Mouse (Mus musculus) skeletal muscle tissue, adult 2 months (tissue): ENCODE results near the gene Igf1.

Source experiments
- DNase-seq: peaks from one replicate; pipeline ENCODE4 v3.0.0-alpha.2; 2012; ENCODE audit warnings: low read depth, low spot score

Igf1 gene

GRCm38 (mm10) chr10:87897331-87897730 is 39.3 kb downstream of the Igf1 start:
- no peak for DNase-seq

- DNase-seq, result no peak
These were observed 40.8 kb downstream of the Igf1 start for GRCm38 (mm10) chr10:87898826-87899225.

- peak; percentile 87 for DNase-seq
These were observed 43.9 kb downstream of the Igf1 start for GRCm38 (mm10) chr10:87901916-87902315.

GRCm38 (mm10) chr10:87904324-87904723 is 46.3 kb downstream of the Igf1 start:
- no peak for DNase-seq

GRCm38 (mm10) chr10:87905087-87905486 is 47.0 kb downstream of the Igf1 start:
- DNase-seq, result no peak

- no peak for DNase-seq
These were observed 48.1 kb downstream of the Igf1 start for GRCm38 (mm10) chr10:87906121-87906520.

GRCm38 (mm10) chr10:87906757-87907307 is 48.8 kb downstream of the Igf1 start:
- DNase-seq, result no peak

- no peak for DNase-seq
These were observed 55.8 kb downstream of the Igf1 start for GRCm38 (mm10) chr10:87913852-87914251.

GRCm38 (mm10) chr10:87914932-87915331 is 56.9 kb downstream of the Igf1 start:
- no peak for DNase-seq

- DNase-seq, result no peak
These were observed 57.7 kb downstream of the Igf1 start for GRCm38 (mm10) chr10:87915782-87916181.

- no peak for DNase-seq
These were observed 64.2 kb downstream of the Igf1 start for GRCm38 (mm10) chr10:87922263-87922662.

- DNase-seq, result no peak
These were observed 68.5 kb downstream of the Igf1 start for GRCm38 (mm10) chr10:87926564-87926963.

GRCm38 (mm10) chr10:87927131-87927609 is 69.1 kb downstream of the Igf1 start:
- DNase-seq, result peak; percentile 59

GRCm38 (mm10) chr10:87948192-87948591 is 90.1 kb downstream of the Igf1 start:
- no peak for DNase-seq

- DNase-seq, result no peak
These were observed 113.5 kb downstream of the Igf1 start for GRCm38 (mm10) chr10:87971536-87971935.

- DNase-seq, result no peak
These were observed 116.0 kb downstream of the Igf1 start for GRCm38 (mm10) chr10:87973911-87974631.

GRCm38 (mm10) chr10:87985375-87985774 is 127.3 kb downstream of the Igf1 start:
- no peak for DNase-seq

GRCm38 (mm10) chr10:87986201-87986600 is 128.1 kb downstream of the Igf1 start:
- DNase-seq, result no peak
